Mouse (Mus musculus): ENCODE measurements around the gene Hrh1.

Gene Hrh1

DNA sequence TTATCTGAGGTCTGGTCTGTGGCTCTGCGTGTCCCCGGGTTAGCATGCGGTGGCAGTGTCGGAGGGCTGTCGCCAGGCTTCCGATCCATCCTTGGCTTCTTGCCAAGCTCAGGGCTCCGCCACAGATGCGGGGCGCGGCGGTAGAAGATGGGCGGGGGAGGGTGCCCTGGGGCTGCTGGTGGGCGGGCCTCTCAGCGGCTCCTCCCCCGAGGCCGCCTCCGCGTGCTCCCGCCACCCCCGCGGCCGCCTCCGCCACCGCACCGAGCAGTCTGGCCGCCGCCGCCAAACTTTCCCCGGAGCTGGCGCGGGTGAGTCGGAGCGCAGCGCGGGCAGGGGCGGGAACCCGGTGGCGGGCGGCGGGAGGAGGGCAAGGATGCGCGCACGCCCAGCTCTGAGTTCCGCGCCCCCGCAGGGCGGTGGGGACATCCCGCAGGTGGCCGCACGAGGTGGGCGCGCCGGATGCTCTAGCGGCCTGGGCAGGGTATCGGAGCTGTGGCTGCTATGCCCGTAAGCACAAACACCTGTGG, at the start of gene Hrh1:
Gene Hrh1, plus strand, starts transcription at position 246 of the 527 bp plus-strand sequence.
- in situ Hi-C loops (cut with MboI; ENCODE audit: low sequenced_read_pairs) = loop anchor here (10.0 kb wide), 1 partner anchor 297 kb away; no protein-coding TSS in a partner anchor

- in situ Hi-C loops (cut with MboI; ENCODE audit: low sequenced_read_pairs) = no loop called here
Measured at GRCm38 (mm10) chr6:114354635-114355034, 43.1 kb upstream of the Hrh1 start.

- in situ Hi-C loops (cut with MboI; ENCODE audit: low sequenced_read_pairs) = no loop called here
Measured at GRCm38 (mm10) chr6:114358171-114358570, 39.6 kb upstream of the Hrh1 start.

GRCm38 (mm10) chr6:114362355-114362754, 35.4 kb upstream of the Hrh1 start:
- in situ Hi-C loops (cut with MboI; ENCODE audit: low sequenced_read_pairs) = no loop called here

DNA sequence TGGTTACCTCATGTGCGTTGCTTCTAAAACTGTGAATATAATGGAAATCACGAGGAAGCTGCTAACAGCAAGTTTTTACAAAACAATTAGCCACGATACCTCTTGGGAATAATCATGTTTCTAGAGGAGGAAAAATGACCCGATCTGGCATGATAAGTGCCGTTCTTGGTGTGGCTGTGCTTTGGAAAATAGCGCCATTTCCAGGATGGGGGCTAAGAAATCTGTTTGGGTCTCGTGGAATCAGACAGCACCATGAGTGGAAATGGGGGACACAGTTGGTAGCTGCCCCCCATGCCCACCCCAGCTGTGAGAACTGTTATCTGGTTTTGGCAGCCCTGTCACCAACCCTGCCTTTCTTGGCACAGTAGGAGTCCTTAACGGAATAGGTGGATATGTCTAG, 34.0 kb upstream of the Hrh1 start:
- in situ Hi-C loops (cut with MboI; ENCODE audit: low sequenced_read_pairs) = no loop called here

- in situ Hi-C loops (cut with MboI; ENCODE audit: low sequenced_read_pairs) = no loop called here
Measured at GRCm38 (mm10) chr6:114364734-114365133, 33.0 kb upstream of the Hrh1 start.

DNA sequence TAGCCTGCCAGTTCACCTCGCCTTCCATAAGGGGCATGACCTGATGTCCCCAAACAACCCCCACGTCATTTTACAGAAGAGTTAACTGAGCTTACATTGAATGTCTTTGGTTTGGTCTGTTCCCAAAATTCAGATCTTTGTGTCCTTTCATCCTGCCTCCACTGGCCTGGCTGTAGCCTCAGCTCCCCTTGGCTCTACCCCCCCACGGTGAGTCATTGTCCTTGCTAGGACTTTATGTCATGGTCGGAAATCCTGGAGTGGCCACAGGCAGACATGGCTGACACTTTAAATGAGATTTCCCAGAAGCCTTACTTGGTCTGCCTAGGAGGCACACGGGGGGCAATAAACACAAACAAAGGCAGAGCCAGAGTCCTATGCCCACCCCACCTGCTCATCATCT, 31.5 kb upstream of the Hrh1 start:
- in situ Hi-C loops (cut with MboI; ENCODE audit: low sequenced_read_pairs) = no loop called here

- in situ Hi-C loops (cut with MboI; ENCODE audit: low sequenced_read_pairs) = no loop called here
Measured at GRCm38 (mm10) chr6:114367681-114368080, 30.1 kb upstream of the Hrh1 start.

DNA sequence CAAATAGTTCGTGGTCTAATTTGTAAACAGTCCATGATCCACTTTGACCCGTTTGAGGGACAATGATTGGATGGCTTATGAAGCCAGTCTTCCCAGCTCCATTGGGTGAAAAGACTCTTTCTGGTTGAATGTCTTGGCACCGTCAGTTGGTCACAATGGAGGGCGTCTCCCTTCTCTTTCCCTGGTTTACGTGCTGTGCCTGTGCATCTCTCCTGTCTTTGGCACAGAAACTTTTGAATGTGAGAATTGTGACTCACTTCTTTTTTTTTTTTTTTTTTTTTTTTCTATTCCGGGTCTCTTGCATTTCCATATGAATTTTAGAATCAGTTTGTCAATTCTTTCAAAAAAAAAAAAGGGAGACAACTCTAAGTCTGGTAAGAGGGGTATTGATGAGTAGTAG, 29.5 kb upstream of the Hrh1 start:
- in situ Hi-C loops (cut with MboI; ENCODE audit: low sequenced_read_pairs) = no loop called here

- in situ Hi-C loops (cut with MboI; ENCODE audit: low sequenced_read_pairs) = no loop called here
Measured at GRCm38 (mm10) chr6:114372741-114373140, 25.0 kb upstream of the Hrh1 start.

DNA sequence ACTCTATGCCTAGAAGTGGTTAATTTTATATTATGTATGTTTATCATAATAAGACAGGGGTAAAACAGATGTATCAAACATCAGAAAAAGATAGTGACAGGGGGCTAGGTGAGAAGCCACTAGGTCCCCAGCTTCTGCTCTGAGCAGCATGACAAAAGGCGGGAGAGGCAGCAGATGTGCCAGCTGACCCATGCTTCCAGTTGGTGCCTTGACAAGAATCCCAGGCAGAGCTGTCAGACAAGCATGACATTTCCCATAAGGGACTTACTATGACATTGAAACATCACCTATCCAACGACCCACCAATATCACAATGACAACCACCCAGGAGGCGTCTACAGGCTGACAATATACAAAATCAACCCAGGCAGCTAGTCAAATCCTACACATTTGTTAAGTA, 16.9 kb upstream of the Hrh1 start:
- in situ Hi-C loops (cut with MboI; ENCODE audit: low sequenced_read_pairs) = no loop called here

DNA sequence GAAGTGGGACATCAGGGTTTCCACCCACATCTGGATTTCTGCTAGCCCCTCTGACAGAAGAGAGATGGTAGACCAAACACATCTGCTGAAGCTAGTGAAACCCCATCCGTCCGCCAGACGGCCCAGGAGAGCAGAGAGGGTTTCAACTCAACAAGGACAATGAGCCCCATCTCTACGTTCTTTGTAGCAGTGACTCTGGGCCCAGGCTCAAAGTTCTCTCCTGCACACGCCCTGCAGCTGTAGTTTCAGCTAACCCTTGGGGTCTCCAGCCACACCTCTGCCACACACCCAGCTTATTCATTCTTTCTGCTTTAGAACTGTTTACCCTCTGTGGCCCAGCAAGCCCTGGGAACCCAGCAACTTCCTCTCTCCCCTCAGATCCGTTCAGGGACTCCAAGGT, 10.4 kb upstream of the Hrh1 start:
- in situ Hi-C loops (cut with MboI; ENCODE audit: low sequenced_read_pairs) = no loop called here

- in situ Hi-C loops (cut with MboI; ENCODE audit: low sequenced_read_pairs) = no loop called here
Measured at GRCm38 (mm10) chr6:114387855-114388254, 9.9 kb upstream of the Hrh1 start.

DNA sequence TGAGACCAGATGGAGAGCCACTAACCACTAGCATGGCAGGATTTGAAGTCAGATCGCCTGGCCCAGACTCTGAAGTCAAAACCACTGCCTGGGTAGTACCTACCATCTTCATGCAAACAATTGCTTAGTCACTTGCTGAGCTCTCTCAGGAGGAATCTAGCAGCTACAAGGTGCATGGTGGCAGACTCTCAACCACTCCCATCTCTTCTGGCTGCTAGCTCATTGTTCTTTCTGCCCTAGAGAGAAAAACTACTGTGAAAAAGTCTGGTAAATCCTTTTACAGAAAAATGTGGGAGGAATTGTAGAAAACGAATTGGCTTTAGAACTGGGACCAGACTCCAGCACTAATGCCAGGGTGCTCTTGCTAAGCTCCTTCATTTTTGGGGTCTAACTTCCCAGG, 7.6 kb upstream of the Hrh1 start:
- in situ Hi-C loops (cut with MboI; ENCODE audit: low sequenced_read_pairs) = loop anchor here (10.0 kb wide), 1 partner anchor 305 kb away; no protein-coding TSS in a partner anchor

DNA sequence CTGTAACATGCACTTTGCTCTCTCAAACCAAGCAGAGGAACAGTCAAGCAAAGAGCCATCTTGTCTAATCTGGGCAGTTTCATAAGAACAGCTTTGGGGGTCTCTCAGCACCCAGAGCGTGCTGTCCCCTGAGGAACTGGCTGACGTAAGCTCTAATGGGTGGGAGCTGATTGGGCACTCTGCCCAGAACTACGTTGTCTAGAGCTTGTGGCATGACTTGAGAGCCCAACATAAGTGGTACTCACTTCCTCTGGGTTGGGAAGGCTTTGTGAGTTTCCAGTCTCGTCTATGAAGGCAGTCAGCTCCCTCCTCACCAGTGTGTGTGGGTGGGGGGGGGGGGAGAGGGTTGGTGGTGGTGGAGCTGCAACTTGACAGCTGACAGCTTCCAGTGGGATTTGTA, 2.8 kb upstream of the Hrh1 start:
- in situ Hi-C loops (cut with MboI; ENCODE audit: low sequenced_read_pairs) = loop anchor here (10.0 kb wide), 1 partner anchor 300 kb away; no protein-coding TSS in a partner anchor

GRCm38 (mm10) chr6:114396605-114397004, 1.1 kb upstream of the Hrh1 start:
- in situ Hi-C loops (cut with MboI; ENCODE audit: low sequenced_read_pairs) = loop anchor here (10.0 kb wide), 1 partner anchor 298 kb away; no protein-coding TSS in a partner anchor

DNA sequence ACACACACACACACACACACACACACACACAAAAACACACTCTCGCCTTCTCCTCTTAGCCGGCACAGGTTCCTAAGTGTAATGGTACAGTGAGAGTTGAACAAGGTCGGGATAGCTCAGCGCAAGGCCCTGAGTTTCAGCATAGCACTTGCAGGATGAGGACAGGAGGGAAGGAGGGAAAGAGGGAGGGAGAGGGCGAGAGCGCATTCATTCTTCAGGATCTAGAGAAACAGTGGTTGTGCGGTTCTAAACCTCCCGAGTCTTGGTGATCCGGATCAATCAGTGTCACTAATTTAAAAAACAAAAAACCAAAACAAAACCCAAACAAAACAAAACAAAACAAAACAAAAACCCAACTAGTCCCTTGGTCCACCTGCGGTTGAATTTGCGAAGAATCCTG, 456 bp upstream of the Hrh1 start:
- in situ Hi-C loops (cut with MboI; ENCODE audit: low sequenced_read_pairs) = loop anchor here (10.0 kb wide), 1 partner anchor 298 kb away; no protein-coding TSS in a partner anchor

GRCm38 (mm10) chr6:114398626-114399025, 890 bp downstream of the Hrh1 start:
- in situ Hi-C loops (cut with MboI; ENCODE audit: low sequenced_read_pairs) = loop anchor here (10.0 kb wide), 1 partner anchor 296 kb away; no protein-coding TSS in a partner anchor

DNA sequence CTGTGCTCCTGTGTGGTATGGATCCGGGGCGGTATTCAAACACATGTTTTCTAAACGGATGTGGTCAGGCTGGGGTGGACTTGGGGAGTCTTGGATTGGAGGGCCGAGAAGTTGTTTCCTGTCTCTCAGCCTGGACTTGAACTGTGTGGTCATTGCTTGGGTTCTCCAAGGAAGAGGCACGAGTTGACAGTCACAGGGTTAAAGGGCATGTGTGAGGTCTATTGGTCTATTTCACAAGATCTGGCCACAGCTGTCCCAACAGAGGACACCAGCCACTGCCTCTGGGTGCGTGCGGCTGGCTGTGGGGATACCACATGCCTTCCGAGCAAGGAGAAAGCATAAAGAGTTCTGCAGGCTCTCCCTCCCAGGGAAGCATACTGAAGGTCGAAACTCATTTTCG, 2.7 kb downstream of the Hrh1 start:
- in situ Hi-C loops (cut with MboI; ENCODE audit: low sequenced_read_pairs) = no loop called here

- in situ Hi-C loops (cut with MboI; ENCODE audit: low sequenced_read_pairs) = no loop called here
Measured at GRCm38 (mm10) chr6:114400841-114401240, 3.1 kb downstream of the Hrh1 start.

GRCm38 (mm10) chr6:114402161-114402560, 4.4 kb downstream of the Hrh1 start:
- in situ Hi-C loops (cut with MboI; ENCODE audit: low sequenced_read_pairs) = no loop called here

GRCm38 (mm10) chr6:114403632-114404031, 5.9 kb downstream of the Hrh1 start:
- in situ Hi-C loops (cut with MboI; ENCODE audit: low sequenced_read_pairs) = no loop called here

DNA sequence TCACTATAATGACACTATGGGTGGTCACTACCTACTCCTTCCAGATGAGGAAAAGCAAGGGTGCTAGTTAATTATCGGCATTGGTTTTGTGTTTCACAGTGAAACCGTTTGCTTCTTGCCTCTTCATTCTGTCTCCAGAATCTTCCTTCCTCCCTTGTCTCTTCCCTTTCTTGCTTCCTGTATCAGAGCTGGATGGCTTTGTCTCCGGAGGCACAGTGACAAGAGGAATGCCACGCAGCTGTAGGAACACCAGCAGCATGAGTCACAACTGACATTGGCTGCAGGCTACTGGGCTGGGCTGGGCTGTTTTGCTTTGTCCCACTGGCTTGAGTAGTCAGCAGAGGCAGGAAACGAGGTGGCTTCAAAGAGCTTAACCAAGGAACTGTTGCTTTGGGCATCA, 6.4 kb downstream of the Hrh1 start:
- in situ Hi-C loops (cut with MboI; ENCODE audit: low sequenced_read_pairs) = no loop called here
